Mouse (Mus musculus) left cerebral cortex, adult 11 months (tissue): ENCODE measurements at regions not wholly inside any gene's neighbourhood (a gene's known extent, or its start where the extent isn't known, plus 50 kb on each side); places are given as distances from the start of the nearest gene placed in this dataset.
A peak's percentile ranks its signal among the peaks of the same experiment; 100 is the strongest.

ENCODE experiments used
- DNase-seq: peaks from one replicate; pipeline ENCODE4 v3.0.0; 2022; ENCODE audit warnings: low spot score

DNA sequence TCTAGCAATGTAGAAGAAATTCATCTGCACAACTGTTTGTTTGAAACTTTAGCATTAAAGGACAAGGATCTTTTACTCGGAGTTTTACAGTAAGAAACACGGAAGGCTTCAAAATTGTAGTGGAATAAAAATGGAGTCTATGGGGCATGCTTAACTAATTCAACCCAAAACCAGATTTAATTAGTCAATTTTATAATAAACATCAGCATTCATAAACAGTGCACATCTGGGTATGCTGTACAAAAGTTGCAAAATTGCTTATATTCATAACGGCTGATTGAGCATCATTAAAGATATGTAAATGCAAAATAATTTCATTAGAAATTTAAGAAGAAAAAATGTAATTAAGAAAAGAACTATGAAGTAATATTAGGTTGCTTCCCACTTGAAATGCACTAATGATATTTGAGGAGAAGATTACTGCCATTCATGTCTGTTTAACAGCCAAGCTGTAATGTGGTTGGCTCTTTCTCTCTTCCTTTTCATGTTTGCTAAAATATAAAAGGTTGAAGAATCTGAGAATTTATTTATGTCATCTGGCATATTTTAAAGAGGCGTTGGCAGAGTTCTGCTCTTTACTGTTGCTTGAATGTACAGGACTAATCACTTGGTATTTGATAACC lies 1037.3 kb downstream of the Fam181b start:
- DNase-seq: no peak

DNA sequence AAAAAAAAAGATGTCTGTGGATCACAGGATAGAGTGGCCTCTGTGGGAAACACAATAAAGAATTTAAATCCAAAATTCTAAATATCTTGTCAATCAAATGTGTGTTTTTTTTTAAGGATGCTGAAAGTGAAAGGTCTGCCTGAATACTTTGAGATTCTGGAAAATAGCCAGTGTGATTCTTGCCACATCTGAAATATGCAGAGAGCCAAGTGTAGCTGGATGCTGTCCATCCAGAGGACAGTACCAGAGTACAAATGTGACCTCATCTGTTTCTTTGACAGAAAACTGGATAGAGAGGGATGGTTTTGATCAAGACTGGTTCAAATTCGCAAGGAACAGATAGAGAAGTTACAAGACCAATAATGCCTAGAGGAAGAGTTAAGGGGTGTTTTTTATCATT lies 1044.1 kb downstream of the Fam181b start:
- DNase-seq: no peak

DNA sequence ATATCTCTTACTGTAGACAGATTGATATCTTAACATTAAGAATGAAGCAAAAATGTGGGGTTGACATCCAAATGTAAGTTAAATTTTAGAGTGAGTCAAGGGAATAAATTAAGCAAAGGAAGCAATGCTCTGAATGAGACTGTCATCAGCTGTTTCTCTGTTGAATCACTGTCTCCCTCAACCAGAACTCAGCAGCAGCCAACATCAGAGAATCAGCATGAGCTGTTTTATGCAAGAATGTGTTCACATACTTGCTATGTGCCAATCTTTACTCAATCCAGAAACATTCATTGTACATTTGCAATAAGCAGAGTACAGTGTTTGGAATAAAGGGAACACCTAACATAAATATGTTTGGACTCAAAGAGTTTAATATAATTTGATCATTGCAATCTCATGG lies 1074.6 kb downstream of the Fam181b start:
- no peak for DNase-seq

DNA sequence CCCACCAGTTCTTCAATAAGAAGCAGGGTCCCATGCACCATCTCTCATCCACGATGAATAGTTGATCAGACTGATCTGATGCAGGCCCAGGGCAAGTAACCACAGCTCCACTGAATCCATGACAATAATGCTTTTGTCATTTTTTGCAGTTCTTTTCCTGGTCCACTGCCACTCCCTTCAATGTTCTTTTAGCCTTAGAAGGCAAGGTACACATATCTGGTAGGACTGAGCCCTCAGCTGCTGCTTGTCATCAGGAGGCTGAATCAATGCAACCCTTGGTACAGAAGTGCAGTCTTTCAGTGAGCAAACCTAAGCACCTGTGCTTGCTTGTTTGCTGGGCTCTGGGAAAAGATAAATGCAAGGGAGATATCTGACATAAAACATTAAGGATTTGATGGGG lies 1075.8 kb downstream of the Fam181b start:
- no peak for DNase-seq

DNA sequence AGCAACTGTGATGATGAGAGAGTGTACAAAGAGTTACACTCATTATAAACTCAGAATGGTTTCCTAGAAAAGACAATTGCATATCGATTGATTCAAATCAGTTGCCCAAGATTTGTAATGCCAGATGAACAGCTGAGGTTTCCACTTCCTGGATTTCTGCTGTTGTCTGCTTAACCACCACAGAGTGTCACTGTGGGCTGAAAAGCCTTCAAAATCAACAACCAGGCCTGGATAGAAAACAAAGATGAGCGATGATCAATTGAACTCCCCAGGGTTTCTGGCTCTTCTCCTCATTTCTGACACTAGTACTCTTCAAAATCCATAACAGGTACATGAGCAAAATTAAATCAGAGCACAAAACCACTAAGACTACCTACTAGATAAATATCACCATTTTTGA lies 1100.4 kb downstream of the Fam181b start:
- no peak for DNase-seq

DNA sequence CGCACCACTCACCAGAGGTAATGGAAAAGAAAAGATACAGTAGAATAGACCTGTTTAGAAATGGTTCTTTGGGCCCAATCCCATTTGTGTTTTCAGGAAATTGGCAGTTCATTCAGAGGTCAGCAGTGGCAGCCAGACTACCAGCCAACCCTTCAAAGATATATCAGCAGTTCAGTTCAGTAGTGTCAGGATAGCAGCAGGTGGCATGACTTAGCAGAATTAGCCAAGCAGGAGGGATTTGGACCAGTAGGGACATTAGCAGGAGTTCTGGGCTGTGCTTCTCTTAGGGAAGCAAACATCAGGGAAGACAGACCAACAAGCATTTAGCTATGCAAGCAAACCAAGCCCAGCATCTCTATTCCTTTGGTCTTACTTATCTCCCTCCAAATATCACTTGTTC lies 1132.7 kb downstream of the Fam181b start:
- DNase-seq: no peak

DNA sequence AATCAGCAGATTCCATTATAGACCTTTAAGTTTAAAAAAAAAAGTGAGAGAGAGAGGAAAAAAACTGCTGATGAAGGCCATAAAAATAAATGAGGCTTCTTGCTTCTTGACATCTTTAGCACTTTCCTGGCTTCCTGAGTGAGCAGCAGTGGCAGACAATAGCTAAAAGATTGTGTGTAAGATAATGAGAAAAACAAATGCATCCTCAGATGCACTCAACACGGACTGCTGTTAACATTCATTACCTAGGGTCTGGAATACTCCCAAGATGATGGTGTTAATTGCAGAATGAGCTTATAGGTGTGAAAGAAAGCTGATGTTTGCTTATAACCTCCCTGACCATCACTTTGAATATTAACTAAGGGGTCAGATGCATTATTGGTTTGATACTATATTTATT lies 1147.8 kb downstream of the Fam181b start:
- DNase-seq: no peak

DNA sequence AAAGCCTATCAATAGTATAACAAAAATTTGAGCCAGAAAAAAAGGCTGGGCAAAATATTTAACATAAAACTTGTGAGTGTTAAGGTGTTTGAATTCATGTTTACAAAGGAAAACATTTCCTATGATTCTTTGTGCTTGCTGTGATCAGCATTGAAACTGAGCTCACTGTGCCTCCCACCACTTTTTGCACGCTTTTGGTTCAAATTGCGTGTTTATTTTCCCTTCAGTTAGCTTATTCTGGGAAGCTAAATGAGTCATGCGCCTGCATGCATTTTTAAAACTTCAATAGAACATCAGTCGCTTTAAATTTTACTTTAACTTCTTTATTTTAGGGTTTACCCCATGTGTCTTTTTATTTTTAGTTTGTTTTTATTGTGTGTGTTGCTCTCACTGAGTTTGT lies 1154.0 kb downstream of the Fam181b start:
- peak; percentile 5 for DNase-seq

DNA sequence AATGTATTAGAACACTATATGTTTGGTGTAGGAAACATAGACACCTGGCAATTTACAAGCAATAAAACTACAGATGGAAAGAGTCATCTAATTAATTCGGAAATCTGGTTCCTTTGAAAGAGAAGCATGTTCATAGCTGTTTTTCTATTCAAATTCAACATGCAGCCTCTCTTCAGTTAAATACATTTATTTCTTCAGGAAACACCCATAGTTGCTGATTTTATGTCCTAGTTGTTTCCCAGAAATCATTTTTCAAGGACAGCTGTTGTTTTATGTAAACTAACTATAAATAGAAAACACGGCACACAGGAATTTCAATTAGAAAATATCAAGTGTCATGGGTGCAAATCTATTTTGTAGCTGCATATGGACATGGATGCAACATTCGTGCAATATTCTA lies 1169.8 kb downstream of the Fam181b start:
- DNase-seq: no peak

DNA sequence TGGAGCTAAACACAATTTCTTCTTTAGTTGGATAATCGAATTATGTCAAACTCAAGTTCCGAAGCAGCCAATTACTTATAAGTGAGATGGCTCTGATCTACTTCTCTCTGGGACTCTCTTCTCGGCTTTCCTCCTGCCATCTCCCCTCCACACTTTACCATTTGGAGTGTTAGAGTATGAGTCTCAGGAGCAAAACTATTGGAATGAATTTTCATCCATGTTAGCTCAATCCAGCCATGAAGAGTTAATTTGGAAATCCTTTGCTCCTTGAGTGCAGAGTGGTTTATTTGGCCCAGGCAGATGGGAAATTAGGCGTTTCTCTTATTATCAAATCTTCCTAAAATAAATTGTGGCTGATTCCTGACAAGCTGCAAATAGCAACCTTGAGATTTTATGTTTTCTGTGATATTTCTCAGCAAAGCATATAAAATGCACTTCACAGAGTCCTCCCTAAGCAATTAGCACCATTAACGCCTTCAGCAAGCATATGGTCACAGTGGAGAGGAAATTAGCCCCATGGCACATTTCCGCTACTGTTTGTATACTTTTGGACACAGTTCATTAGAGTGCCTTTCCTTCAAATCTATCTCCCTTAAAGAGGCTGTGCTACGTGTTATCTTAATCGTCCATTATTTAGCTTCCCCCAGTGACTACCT lies 1189.1 kb downstream of the Fam181b start:
- DNase-seq: no peak

DNA sequence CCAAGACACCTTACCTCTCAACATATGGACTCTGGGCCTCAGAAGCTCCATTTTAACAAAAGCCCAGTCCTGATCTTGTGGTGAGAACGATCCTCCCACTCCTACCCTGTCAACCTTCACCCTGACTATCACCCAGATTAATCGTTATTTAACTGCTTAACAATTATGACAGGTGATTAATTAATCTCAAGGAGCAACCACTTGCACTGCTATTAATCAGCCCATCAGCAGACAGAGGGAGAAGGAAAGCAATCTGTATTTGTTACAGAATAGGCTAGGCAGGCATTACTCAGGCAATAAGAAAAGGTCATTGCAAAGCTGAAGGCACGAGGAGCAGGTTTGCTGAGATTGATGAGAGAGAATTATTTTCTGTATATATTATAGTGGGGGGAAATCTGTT lies 1201.9 kb downstream of the Fam181b start:
- no peak for DNase-seq

DNA sequence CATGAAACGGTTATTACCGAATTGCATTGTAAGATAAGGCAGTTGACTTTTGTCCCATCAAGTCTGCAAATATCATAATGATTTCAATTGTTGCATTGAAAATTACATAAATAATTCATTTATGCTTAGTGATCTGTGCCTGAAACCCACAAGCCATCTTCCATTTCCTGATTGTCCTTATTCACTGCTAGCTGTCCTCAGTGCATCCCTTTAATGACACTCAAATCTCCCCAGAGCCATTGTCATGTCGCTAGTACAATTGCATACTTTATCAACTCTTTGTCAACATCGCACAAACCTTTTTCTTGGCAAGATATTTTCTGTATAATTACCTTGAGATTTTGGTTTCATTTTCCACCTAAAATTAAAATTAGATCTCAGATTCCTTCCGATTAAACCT lies 1202.3 kb downstream of the Fam181b start:
- DNase-seq: no peak

DNA sequence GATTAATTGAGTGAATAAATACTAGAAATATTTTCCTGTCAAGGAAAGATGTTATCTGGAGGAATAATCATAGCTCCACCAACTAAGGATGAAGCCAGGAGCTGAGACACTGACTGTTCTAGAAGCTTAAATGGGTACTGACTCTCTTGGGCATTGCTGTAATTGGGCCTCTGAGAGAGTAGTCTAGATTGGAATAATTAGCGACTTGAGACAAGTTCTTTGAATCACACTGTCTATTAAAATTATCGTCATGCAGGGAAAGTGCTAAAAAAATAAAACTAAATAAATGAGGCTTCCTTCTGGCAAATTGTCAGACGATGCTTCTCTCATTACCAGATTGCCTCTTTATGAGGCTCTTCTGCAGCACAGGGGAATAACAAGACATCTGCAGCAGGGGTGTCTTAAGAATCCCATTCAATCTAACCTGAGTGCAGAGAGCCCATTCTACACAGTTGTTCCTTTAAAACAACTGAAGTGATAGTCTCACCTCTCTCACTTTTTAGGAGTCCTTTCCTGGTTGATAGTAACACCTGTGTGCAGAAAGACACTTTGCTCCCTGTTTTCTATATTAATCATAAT lies 1203.5 kb downstream of the Fam181b start:
- no peak for DNase-seq

DNA sequence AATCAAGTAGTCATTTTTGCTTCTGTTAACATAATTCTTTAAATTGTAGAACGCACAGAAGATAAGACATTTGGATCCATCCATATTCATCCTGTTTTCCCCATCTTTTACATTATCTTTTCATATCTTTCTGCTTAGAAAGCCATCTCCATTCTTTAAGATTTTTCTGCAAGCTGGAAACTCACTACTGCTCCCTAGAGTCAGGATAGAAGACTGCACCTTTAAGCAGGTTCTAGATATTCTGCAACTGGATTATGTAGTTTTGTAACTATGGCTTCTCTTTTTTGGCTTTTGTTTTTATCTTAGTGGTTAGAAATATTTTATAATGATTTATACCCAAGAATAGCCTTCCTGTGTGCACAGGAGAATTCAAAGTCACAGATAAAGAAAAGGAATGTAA lies 1225.9 kb downstream of the Fam181b start:
- DNase-seq: no peak

DNA sequence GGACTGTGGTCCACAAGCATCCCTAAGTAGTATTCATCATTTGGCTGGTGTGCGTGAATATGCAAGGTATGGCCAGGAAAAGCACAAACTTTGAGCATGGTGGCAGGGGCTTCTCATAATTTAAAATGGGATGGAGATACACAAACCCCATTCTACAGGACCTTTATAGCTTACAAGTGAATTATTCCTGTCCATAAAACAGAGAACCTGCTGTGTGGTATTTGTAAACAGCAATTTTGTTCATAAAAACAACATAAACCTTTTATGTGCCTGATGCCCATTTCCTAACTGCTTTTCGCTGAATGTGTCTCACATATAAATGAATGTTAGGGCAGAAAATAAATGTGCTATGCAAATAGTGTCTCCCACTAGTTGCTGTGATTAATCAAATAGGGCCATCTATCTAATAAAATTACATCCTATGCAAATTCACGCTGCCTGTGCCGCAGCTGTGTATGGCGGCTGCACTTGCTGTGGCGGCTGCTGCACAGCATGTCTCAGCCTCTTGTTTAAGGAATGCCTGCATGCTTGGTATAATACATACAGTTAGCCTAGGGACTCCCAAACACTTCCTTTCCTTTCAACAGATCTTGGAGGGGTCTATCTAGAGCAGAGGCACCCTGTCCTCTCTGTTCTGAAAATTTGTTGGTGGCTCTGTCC lies 1235.4 kb downstream of the Fam181b start:
- no peak for DNase-seq

DNA sequence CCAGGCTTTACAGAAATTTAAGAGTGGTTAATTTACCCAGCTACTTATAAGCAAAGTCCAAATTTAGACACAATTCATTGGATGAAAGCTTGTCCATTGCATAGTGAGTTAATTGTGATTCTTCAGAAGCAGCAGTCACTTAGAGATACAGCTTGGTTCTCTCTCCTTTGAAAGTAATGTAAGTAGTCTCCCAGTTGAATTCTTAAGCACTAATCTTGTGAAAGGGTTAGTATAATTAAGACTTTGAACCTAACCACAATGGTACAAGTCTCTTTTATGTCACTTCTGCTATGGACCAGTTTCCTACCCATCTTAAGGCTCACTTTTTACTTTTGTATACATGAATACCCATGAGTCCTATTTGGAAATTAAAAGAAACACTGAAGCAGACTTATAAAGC lies 1252.9 kb downstream of the Fam181b start:
- no peak for DNase-seq
